ENCODE assay signal across 8 mouse cellular contexts in genomic region chr10:127534036-127534928, GRCm38 (mm10). TPM values are rescaled to one million over a fixed set of nuclear protein-coding genes. Genes with fewer than 3 reads are reported as not detected.
DNase-seq lines count a peak whose midpoint lies in the region; ATAC-seq and TF ChIP-seq lines count a peak whose summit lies in the region.

TSS of gene Nxph4 (minus strand) at chr10:127534559.

- H3K4me1 ChIP-seq in lung, postnatal 0 days (ENCODE audit: insufficient read depth, low read depth, low read length) = peaks cover 4% of the 10 kb centered on the region; the same call in 1 of the 2 replicates
- H3K4me1 ChIP-seq in lung, adult 2 months (ENCODE audit: control insufficient read depth, insufficient read depth, low read length) = peaks cover 7% of the 10 kb centered on the region
- H3K4me1 ChIP-seq in embryonic facial prominence, embryonic 10.5 days = peaks cover 68% of the 10 kb centered on the region
- peaks cover 14% of the 10 kb centered on the region for H3K4me1 ChIP-seq in liver, embryonic 15.5 days (replicated peaks)

- peak within 1 kb of the TSS; percentile 41 for H3K4me3 ChIP-seq in lung, postnatal 0 days (ENCODE audit: low read depth, low read length)
- no peak within 1 kb of the TSS for H3K4me3 ChIP-seq in lung, adult 2 months (replicated peaks; ENCODE audit: extremely low read depth, low read depth, low read length)
- H3K4me3 ChIP-seq in embryonic facial prominence, embryonic 10.5 days = peak within 1 kb of the TSS; percentile 61
- H3K4me3 ChIP-seq in liver, embryonic 15.5 days (replicated peaks) = peak within 1 kb of the TSS; percentile 25

- TF ChIP-seq CTCF in lung, postnatal 0 days (IDR thresholded peaks at IDR 0.05) = no peak
- no peak for TF ChIP-seq CTCF in lung, adult 2 months (IDR thresholded peaks at IDR 0.05; ENCODE audit: insufficient read depth, low read length)

- H3K27ac ChIP-seq in lung, postnatal 0 days (ENCODE audit: low read length) = no peak within 1 kb of the TSS
- peak within 1 kb of the TSS; percentile 26 for H3K27ac ChIP-seq in embryonic facial prominence, embryonic 10.5 days (replicated peaks)
- no peak within 1 kb of the TSS for H3K27ac ChIP-seq in liver, embryonic 15.5 days (replicated peaks)

- H3K27me3 ChIP-seq in lung, postnatal 0 days (replicated peaks; ENCODE audit: insufficient read depth, low read length) = peaks cover 60% of the 10 kb centered on the region
- peaks cover 84% of the 10 kb centered on the region for H3K27me3 ChIP-seq in embryonic facial prominence, embryonic 10.5 days (replicated peaks; ENCODE audit: low read depth, poor library complexity, severe bottlenecking)
- H3K27me3 ChIP-seq in liver, embryonic 15.5 days = peaks cover 97% of the 10 kb centered on the region

- TF ChIP-seq EP300 in lung, postnatal 0 days (IDR thresholded peaks at IDR 0.05) = no peak

- peak; percentile 55 for ATAC-seq in lung, postnatal 0 days
- no peak for ATAC-seq in liver, embryonic 15.5 days (ENCODE audit: insufficient read depth)

- 0 out of 2 replicates have a peak within 1 kb of the TSS, but pooled peaks have one; percentile 2 for H3K9ac ChIP-seq in lung, postnatal 0 days (replicated peaks; ENCODE audit: low read depth)
- no peak within 1 kb of the TSS; the same call in 1 of the 2 replicates for H3K9ac ChIP-seq in liver, embryonic 15.5 days

- WGBS in lung, postnatal 0 days = under 1% methylated on average over 55 of the region's 78 CpGs
- under 1% methylated on average over 61 of the region's 78 CpGs for WGBS in lung, adult 2 months
- WGBS in embryonic facial prominence, embryonic 10.5 days = under 1% methylated on average over 78 of the region's 78 CpGs
- WGBS in liver, embryonic 15.5 days (ENCODE audit: insufficient replicate concordance) = under 1% methylated on average over 74 of the region's 78 CpGs

- peak within 1 kb of the TSS; percentile 68 for H3K4me2 ChIP-seq in lung, postnatal 0 days (replicated peaks; ENCODE audit: low read depth, low read length)
- peak within 1 kb of the TSS; percentile 60 for H3K4me2 ChIP-seq in liver, embryonic 15.5 days

- peak; percentile 38 for DNase-seq in lung, postnatal 0 days (ENCODE audit: low spot score)
- DNase-seq in lung, adult 2 months = no peak
- peak; percentile 52 for DNase-seq in embryonic facial prominence, embryonic 10.5 days (ENCODE audit: low spot score)
- DNase-seq in induced T-regulatory cell, adult 2 months (ENCODE audit: low read depth) = peak; percentile 57
- no peak for DNase-seq in frontal cortex, postnatal 36 days (ENCODE audit: low spot score in 2 of 2)
- no peak for DNase-seq in cerebellum, postnatal 4 days (ENCODE audit: low spot score in 2 of 2)
- no peak for DNase-seq in gastrocnemius, postnatal 14 days

- no peak for TF ChIP-seq POLR2A in lung, adult 2 months (IDR thresholded peaks at IDR 0.05; ENCODE audit: borderline replicate concordance, extremely low read depth, low read depth, low read length)

- intact Hi-C loops in gastrocnemius, postnatal 14 days (cut with DNase I; ENCODE audit: low total_unique reads) = loop anchor here (2.0 kb wide), 1 partner anchor 21 kb away; no protein-coding TSS in a partner anchor

- no peaks in the 10 kb centered on the region for H3K9me3 ChIP-seq in lung, postnatal 0 days (ENCODE audit: low read length)
- no peaks in the 10 kb centered on the region for H3K9me3 ChIP-seq in embryonic facial prominence, embryonic 10.5 days
- no peaks in the 10 kb centered on the region for H3K9me3 ChIP-seq in liver, embryonic 15.5 days (replicated peaks)

- no peaks in the 10 kb centered on the region; the same call in 1 of the 2 replicates for H3K36me3 ChIP-seq in lung, postnatal 0 days (ENCODE audit: insufficient read depth, low read length)
- H3K36me3 ChIP-seq in embryonic facial prominence, embryonic 10.5 days (replicated peaks) = peaks cover 12% of the 10 kb centered on the region
- 0 out of 2 replicates have a peak, but pooled peaks cover 8% of the 10 kb centered on the region for H3K36me3 ChIP-seq in liver, embryonic 15.5 days (replicated peaks)

RNA-seq across cellular contexts. Expression of gene Nxph4, which starts in this region (rescaled TPM):
- polyA plus RNA-seq in lung, postnatal 0 days (2015; fragmentation: Nextera tagmentation; extraction: Ambion mirVana) = 0.44 and 0.60 TPM in 2 replicates
- polyA plus RNA-seq in lung, adult 2 months (2012; rRNA removed) = 0.23 and 0.24 TPM in 2 replicates
- 5.2 and 9.7 TPM in 2 replicates for polyA plus RNA-seq in embryonic facial prominence, embryonic 10.5 days (2016; fragmentation: Nextera tagmentation; extraction: Ambion mirVana)
- polyA plus RNA-seq in liver, embryonic 15.5 days (2015; fragmentation: Nextera tagmentation; extraction: Ambion mirVana) = 0.07 TPM in 1 of 2 replicates, not detected in the other
- 1 to 10 TPM; 1.3 to 1.5 TPM for total RNA-seq in gastrocnemius, postnatal 14 days (2021)

Comparison
In these comparisons a context has a peak if more than half of its experiments do, and no peak if none do; other contexts are left out.
1. Peak in DNase-seq, ATAC-seq, H3K4me3 ChIP-seq, H3K9ac ChIP-seq and H3K4me2 ChIP-seq in lung, postnatal 0 days; RNA of the gene not detected or under 1 TPM.
2. DNase-seq: peak in embryonic facial prominence, embryonic 10.5 days (single experiment) and induced T-regulatory cell, adult 2 months (single experiment); none in lung, adult 2 months (single experiment), frontal cortex, postnatal 36 days (0 of 2), cerebellum, postnatal 4 days (0 of 2) and gastrocnemius, postnatal 14 days (single experiment).